Mouse (Mus musculus): Measurements from ENCODE around the gene Tdp1. TPM values are rescaled to one million over a fixed set of nuclear protein-coding genes. Genes with fewer than 3 reads are reported as not detected.

The Tdp1 gene
- polyA plus RNA-seq, 1 experiment from 2014 or later = 14.2 TPM

DNA sequence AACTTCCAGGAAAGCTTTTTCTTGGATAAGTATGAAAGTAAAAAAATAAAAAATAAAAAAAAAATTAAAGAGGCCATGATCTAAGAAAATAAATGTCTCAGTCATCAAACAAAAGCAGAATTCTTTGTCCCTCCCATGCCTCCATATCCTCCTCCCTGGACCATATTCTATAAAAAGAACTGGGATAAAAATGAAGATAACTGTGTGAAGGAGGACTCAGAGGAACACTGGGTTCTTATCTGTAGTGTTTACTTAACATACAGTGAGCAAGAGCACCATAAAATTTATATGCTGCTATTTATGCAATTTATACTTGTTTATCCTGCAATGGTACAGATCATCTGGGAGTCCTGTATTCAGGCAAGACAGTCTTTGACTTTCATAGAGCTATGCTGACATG lies 19.7 kb upstream of the Tdp1 start:
- H3K27me3 ChIP-seq (replicated peaks; ENCODE audit: insufficient read depth, low read length) = no peaks in the 10 kb centered on the region
- ATAC-seq = no peak
- no peak for TF ChIP-seq CTCF (IDR thresholded peaks at IDR 0.05)
- TF ChIP-seq EP300 (IDR thresholded peaks at IDR 0.05) = no peak

DNA sequence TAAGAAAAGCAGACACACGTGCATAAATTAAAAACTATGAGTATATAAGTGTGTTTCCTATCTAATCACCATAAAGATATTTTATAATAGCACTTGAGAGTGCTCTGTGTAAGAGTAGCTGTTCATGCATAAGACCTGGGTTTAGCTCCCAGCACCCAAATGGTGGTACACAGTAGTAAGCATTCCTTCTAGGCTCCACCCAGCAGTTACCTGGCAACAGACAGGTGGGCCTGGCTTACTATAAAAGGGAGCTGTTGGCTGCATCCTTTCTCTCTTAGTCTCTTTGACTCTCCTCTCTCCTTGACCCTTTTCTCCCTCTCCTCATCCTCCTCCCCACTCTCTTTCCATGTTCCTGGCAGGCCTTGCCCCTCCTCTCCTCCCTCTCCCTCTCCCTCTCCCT lies 15.5 kb upstream of the Tdp1 start:
- no peak for ATAC-seq
- no peak for DNase-seq (ENCODE audit: low spot score)
- WGBS = 79% methylated on average over 1 of the region's 1 CpGs

More for the DNA sequence above, 19.7 kb upstream of the Tdp1 start:
- H3K36me3 ChIP-seq (ENCODE audit: insufficient read depth, low read length) = no peaks in the 10 kb centered on the region
- H3K4me2 ChIP-seq (replicated peaks; ENCODE audit: low read depth, low read length) = no peak overlapping the region
- H3K4me1 ChIP-seq (ENCODE audit: insufficient read depth, low read depth, low read length) = no peaks in the 10 kb centered on the region
- H3K4me3 ChIP-seq (ENCODE audit: low read depth, low read length) = no peak overlapping the region
- H3K9me3 ChIP-seq (ENCODE audit: low read length) = no peaks in the 10 kb centered on the region
- H3K9ac ChIP-seq (replicated peaks; ENCODE audit: low read depth) = no peak overlapping the region
- no peak overlapping the region for H3K27ac ChIP-seq (ENCODE audit: low read length)
- no peak for DNase-seq (ENCODE audit: low spot score)

DNA sequence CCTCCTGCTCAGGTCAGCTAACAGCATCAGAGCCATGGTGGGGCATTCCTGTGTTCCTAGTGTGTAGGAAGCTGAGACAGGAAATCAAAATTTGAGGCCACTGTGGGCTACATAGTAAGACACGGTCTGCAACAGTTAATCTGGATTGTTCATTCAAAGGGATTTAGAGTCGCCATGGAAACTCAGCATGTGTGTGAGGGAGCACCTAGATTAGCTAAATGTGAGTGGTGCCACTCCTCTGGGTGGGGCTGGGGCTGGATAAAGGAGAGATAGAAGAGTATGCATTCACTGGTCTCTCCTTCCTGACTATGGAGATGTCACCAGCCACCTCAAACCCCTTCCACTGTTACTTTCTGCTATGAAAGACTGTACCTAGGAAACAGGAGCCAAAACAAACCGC lies 10.9 kb upstream of the Tdp1 start:
- H3K4me1 ChIP-seq (ENCODE audit: insufficient read depth, low read depth, low read length) = no peaks in the 10 kb centered on the region
- 60% methylated on average over 3 of the region's 3 CpGs for WGBS
- H3K27me3 ChIP-seq (replicated peaks; ENCODE audit: insufficient read depth, low read length) = no peaks in the 10 kb centered on the region
- H3K4me3 ChIP-seq (ENCODE audit: low read depth, low read length) = no peak overlapping the region
- no peak overlapping the region for H3K4me2 ChIP-seq (replicated peaks; ENCODE audit: low read depth, low read length)
- ATAC-seq = no peak
- H3K36me3 ChIP-seq (ENCODE audit: insufficient read depth, low read length) = no peaks in the 10 kb centered on the region
- no peak overlapping the region for H3K9ac ChIP-seq (replicated peaks; ENCODE audit: low read depth)
- TF ChIP-seq CTCF (IDR thresholded peaks at IDR 0.05) (no peak), EP300 (IDR thresholded peaks at IDR 0.05) (no peak)
- H3K27ac ChIP-seq (ENCODE audit: low read length) = no peak overlapping the region
- DNase-seq (ENCODE audit: low spot score) = no peak
- no peaks in the 10 kb centered on the region for H3K9me3 ChIP-seq (ENCODE audit: low read length)

More for the DNA sequence above, 15.5 kb upstream of the Tdp1 start:
- no peak overlapping the region for H3K9ac ChIP-seq (replicated peaks; ENCODE audit: low read depth)
- no peak overlapping the region for H3K4me2 ChIP-seq (replicated peaks; ENCODE audit: low read depth, low read length)
- H3K27ac ChIP-seq (ENCODE audit: low read length) = no peak overlapping the region
- H3K27me3 ChIP-seq (replicated peaks; ENCODE audit: insufficient read depth, low read length) = no peaks in the 10 kb centered on the region
- no peak overlapping the region for H3K4me3 ChIP-seq (ENCODE audit: low read depth, low read length)
- no peak for TF ChIP-seq CTCF (IDR thresholded peaks at IDR 0.05)
- no peak for TF ChIP-seq EP300 (IDR thresholded peaks at IDR 0.05)
- no peaks in the 10 kb centered on the region for H3K9me3 ChIP-seq (ENCODE audit: low read length)
- H3K4me1 ChIP-seq (ENCODE audit: insufficient read depth, low read depth, low read length) = no peaks in the 10 kb centered on the region
- H3K36me3 ChIP-seq (ENCODE audit: insufficient read depth, low read length) = no peaks in the 10 kb centered on the region

DNA sequence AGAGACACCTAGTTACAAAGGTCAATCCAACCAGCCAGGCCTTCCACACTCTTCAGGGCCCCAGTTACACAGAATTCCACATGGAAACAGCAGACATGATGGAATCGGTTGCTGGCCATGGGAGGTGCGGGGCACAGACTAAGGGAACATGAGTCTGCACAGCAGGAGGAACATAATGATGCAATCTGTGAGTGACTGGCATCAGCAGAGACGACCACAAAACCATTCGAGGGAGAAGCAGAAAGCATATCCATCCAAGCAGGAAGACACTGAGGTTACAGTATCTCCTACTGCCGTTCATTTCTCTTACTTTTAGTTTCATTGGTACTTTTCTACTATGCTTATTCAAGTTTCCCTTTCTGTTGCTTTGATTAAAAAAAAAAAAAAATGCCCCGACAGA lies 9.7 kb upstream of the Tdp1 start:
- Histone ChIP-seq H3K9ac (replicated peaks; ENCODE audit: low read depth) (no peak overlapping the region), H3K4me3 (ENCODE audit: low read depth, low read length) (no peak overlapping the region), H3K27me3 (replicated peaks; ENCODE audit: insufficient read depth, low read length) (no peaks in the 10 kb centered on the region), H3K4me2 (replicated peaks; ENCODE audit: low read depth, low read length) (no peak overlapping the region), H3K9me3 (ENCODE audit: low read length) (no peaks in the 10 kb centered on the region), H3K27ac (ENCODE audit: low read length) (no peak overlapping the region), H3K4me1 (ENCODE audit: insufficient read depth, low read depth, low read length) (no peaks in the 10 kb centered on the region), H3K36me3 (ENCODE audit: insufficient read depth, low read length) (no peaks in the 10 kb centered on the region)
- TF ChIP-seq CTCF (IDR thresholded peaks at IDR 0.05) = no peak
- no peak for TF ChIP-seq EP300 (IDR thresholded peaks at IDR 0.05)
- ATAC-seq = no peak
- peak; percentile 15 for DNase-seq (ENCODE audit: low spot score)
- 78% methylated on average over 6 of the region's 6 CpGs for WGBS

DNA sequence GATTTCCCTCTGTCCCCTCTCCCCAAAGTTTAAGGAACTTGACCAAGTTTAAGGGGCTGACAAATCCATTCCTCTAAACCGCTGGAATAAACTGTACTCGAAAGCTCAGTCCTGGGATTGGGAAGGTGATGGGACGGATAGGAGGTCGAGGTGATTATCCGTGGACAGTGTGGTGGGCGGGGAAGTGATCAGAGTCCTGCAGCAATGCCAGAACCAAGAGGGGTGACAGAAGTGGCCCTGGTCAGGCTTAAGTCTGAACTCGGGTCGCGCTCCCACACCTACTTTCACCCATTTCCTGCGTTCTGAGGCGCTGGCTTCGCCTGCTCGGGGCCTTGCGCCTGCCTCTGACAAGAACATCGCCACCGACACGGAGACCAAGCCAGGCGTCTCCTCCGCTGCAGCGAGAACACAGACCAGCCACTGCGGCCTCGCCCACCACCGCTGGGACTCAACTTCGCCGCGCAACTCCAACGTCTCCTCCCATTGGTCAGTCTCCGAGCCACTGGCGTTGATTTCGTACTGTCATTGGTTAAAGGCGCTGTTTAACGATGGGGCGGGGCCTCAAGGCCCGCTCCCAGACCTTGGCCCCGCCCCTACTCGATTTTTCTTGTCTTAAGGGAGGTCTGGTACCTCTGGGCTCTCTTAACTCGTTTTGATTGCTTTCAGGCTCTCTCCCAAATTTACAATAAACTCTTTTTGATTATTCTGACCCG lies 1.2 kb upstream of the Tdp1 start:
- WGBS = under 1% methylated on average over 38 of the region's 38 CpGs
- Histone ChIP-seq H3K27ac (ENCODE audit: low read length) (peak overlapping the region; percentile 74; the same call in 1 of the 2 replicates), H3K4me1 (ENCODE audit: insufficient read depth, low read depth, low read length) (no peaks in the 10 kb centered on the region; the same call in 1 of the 2 replicates)

DNA sequence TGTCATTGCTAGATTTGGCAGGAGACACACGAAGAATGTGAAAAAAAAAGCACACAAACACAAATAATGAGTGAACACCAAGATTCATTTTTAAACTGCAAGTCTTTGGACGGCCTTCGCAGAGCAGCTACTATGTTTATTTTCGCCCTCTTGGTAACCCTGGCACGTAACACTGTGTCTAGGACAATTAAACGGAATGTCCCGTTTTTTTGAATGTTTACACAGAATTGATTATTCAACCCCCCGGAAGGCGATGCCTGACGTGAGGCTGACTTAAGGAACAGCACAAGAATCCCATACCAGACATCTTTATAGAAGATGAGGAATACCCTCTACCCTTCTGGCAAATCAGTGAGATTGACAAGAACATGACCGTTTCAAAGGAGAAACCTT lies 608 bp upstream of the Tdp1 start:
- no peak overlapping the region for H3K9ac ChIP-seq (replicated peaks; ENCODE audit: low read depth)
- H3K27me3 ChIP-seq (replicated peaks; ENCODE audit: insufficient read depth, low read length) = no peaks in the 10 kb centered on the region
- H3K4me3 ChIP-seq (ENCODE audit: low read depth, low read length) = peak overlapping the region; percentile 73
- peak overlapping the region; percentile 91 for H3K4me2 ChIP-seq (replicated peaks; ENCODE audit: low read depth, low read length)
- WGBS = under 1% methylated on average over 11 of the region's 11 CpGs
- H3K9me3 ChIP-seq (ENCODE audit: low read length) = no peaks in the 10 kb centered on the region
- H3K4me1 ChIP-seq (ENCODE audit: insufficient read depth, low read depth, low read length) = no peaks in the 10 kb centered on the region; the same call in 1 of the 2 replicates
- ATAC-seq (peak; percentile 29), DNase-seq (ENCODE audit: low spot score) (peak; percentile 54)
- peak; percentile 53; the same call in 1 of the 2 replicates for TF ChIP-seq EP300 (IDR thresholded peaks at IDR 0.05)
- TF ChIP-seq CTCF (IDR thresholded peaks at IDR 0.05) = no peak
- H3K27ac ChIP-seq (ENCODE audit: low read length) = peak overlapping the region; percentile 74
- no peaks in the 10 kb centered on the region for H3K36me3 ChIP-seq (ENCODE audit: insufficient read depth, low read length)

More for the DNA sequence above, 1.2 kb upstream of the Tdp1 start:
- Histone ChIP-seq H3K4me3 (ENCODE audit: low read depth, low read length) (peak overlapping the region; percentile 73), H3K27me3 (replicated peaks; ENCODE audit: insufficient read depth, low read length) (no peaks in the 10 kb centered on the region), H3K4me2 (replicated peaks; ENCODE audit: low read depth, low read length) (peak overlapping the region; percentile 91), H3K9ac (replicated peaks; ENCODE audit: low read depth) (no peak overlapping the region), H3K36me3 (ENCODE audit: insufficient read depth, low read length) (no peaks in the 10 kb centered on the region), H3K9me3 (ENCODE audit: low read length) (no peaks in the 10 kb centered on the region)
- DNase-seq (ENCODE audit: low spot score) = peak; percentile 98
- ATAC-seq = peak; percentile 93
- no peak for TF ChIP-seq EP300 (IDR thresholded peaks at IDR 0.05)
